Mouse (Mus musculus) testis, adult 2 months (tissue): ENCODE measurements around the gene Gatad1. TPM values are rescaled to one million over a fixed set of nuclear protein-coding genes. Genes with fewer than 3 reads are reported as not detected.

ENCODE experiments used
- H3K27ac ChIP-seq: fragments of 200-500 bp; 2 replicates; pipeline ENCODE4 v1.5.1; 2012; ENCODE audit warnings: low read depth, low read length; ENCODE audit not compliant: control insufficient read depth, insufficient read depth
- H3K27me3 ChIP-seq: fragments of 200-500 bp; 2 replicates; pipeline ENCODE4 v1.6.1; 2012; ENCODE audit warnings: mild to moderate bottlenecking, low read length, moderate library complexity; ENCODE audit not compliant: control insufficient read depth, insufficient read depth
- H3K36me3 ChIP-seq: fragments of 200-500 bp; 2 replicates; pipeline ENCODE4 v1.6.1; 2012; ENCODE audit warnings: mild to moderate bottlenecking, low read length; ENCODE audit not compliant: control insufficient read depth, insufficient read depth
- H3K4me1 ChIP-seq: fragments of 200-500 bp; 2 replicates; pipeline ENCODE4 v1.6.1; 2012; ENCODE audit warnings: low read length; ENCODE audit not compliant: control insufficient read depth, insufficient read depth
- H3K4me3 ChIP-seq: fragments of 200-500 bp; 2 replicates; pipeline ENCODE4 v1.5.1; 2012; ENCODE audit warnings: low read depth, mild to moderate bottlenecking, low read length, moderate library complexity, mixed read lengths; ENCODE audit not compliant: control insufficient read depth
- CTCF ChIP-seq: fragments of 200-500 bp; IDR thresholded peaks from 2 replicates; pipeline ENCODE4 v1.5.1; 2012; ENCODE audit warnings: low read depth, mild to moderate bottlenecking, inconsistent platforms, low read length, moderate library complexity; ENCODE audit not compliant: control insufficient read depth, insufficient read depth, insufficient replicate concordance
- POLR2A ChIP-seq: fragments of 200-500 bp; IDR thresholded peaks from 2 replicates; pipeline ENCODE4 v1.6.1; 2012; ENCODE audit warnings: low read depth, mild to moderate bottlenecking, inconsistent platforms, low read length, moderate library complexity; ENCODE audit not compliant: control insufficient read depth
- polyA plus RNA-seq: library from polyadenylated mRNA; depleted of rRNA; stranded (reverse); fragments of >200 nt; gene quantifications from 2 replicates; pipeline ENCODE4 v1.2.3, GENCODE M21; 2012

The Gatad1 gene
- polyA plus RNA-seq, 1 experiment = 121 TPM

DNA sequence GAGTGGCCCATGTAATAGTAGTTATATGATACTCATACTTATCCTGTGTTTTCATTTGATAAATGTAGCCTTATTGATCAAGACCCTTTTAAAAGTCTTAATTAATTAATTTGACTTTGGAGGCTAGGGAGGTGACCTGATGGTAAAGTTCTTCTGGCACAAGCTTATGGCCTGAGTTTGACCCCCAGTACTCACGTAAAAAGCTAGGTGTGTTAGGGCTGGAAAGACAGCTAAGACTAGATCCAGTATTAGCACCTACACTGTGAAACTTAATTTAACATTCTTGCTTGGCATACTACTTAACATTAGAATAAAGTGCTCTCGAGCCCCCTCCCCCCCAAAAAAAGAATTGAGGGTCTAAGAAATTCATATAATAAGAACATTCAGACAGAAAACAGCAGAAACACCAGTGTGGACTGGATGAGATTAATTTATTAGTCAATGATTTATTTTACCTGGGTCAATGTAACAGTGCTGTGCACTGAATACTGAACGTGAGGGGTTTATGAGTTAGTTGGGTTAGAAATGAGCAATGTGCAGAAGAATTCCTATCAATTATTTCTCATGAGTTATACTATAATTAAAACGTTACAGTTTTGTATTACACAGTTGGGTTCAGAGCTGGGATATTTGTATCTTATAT, 8.7 kb downstream of the Gatad1 start:
- TF ChIP-seq POLR2A = no peak
- no peak for TF ChIP-seq CTCF
- H3K4me3 ChIP-seq = no peak overlapping the region; the same call in 1 of the 2 replicates
- H3K27ac ChIP-seq = no peak overlapping the region; the same call in 1 of the 2 replicates

GRCm38 (mm10) chr5:3647708-3648121, 9.3 kb downstream of the Gatad1 start:
- peak overlapping the region; percentile 92 for H3K4me3 ChIP-seq
- TF ChIP-seq POLR2A = peak; percentile 77
- TF ChIP-seq CTCF = no peak
- H3K27me3 ChIP-seq = no peaks in the 10 kb centered on the region
- H3K36me3 ChIP-seq = no peaks in the 10 kb centered on the region
- H3K4me1 ChIP-seq = peaks cover 2% of the 10 kb centered on the region; the same call in 1 of the 2 replicates
- H3K27ac ChIP-seq = peak overlapping the region; percentile 86

More for the DNA sequence above, 8.7 kb downstream of the Gatad1 start:
- Histone ChIP-seq H3K4me1 (peaks cover 2% of the 10 kb centered on the region; the same call in 1 of the 2 replicates), H3K27me3 (no peaks in the 10 kb centered on the region), H3K36me3 (no peaks in the 10 kb centered on the region)

GRCm38 (mm10) chr5:3646991-3647707, 9.8 kb downstream of the Gatad1 start:
- no peaks in the 10 kb centered on the region for H3K36me3 ChIP-seq
- H3K4me3 ChIP-seq = peak overlapping the region; percentile 92
- H3K27me3 ChIP-seq = no peaks in the 10 kb centered on the region
- peak overlapping the region; percentile 86 for H3K27ac ChIP-seq
- H3K4me1 ChIP-seq = peaks cover 2% of the 10 kb centered on the region; the same call in 1 of the 2 replicates
- no peak for TF ChIP-seq POLR2A
- TF ChIP-seq CTCF = no peak

- no peaks in the 10 kb centered on the region for H3K27me3 ChIP-seq
- peak overlapping the region; percentile 52; the same call in 1 of the 2 replicates for H3K4me3 ChIP-seq
- TF ChIP-seq CTCF = no peak
- no peak overlapping the region for H3K27ac ChIP-seq
- peaks cover 2% of the 10 kb centered on the region; the same call in 1 of the 2 replicates for H3K4me1 ChIP-seq
- H3K36me3 ChIP-seq = no peaks in the 10 kb centered on the region
These were observed 10.4 kb downstream of the Gatad1 start for GRCm38 (mm10) chr5:3646539-3646938.

DNA sequence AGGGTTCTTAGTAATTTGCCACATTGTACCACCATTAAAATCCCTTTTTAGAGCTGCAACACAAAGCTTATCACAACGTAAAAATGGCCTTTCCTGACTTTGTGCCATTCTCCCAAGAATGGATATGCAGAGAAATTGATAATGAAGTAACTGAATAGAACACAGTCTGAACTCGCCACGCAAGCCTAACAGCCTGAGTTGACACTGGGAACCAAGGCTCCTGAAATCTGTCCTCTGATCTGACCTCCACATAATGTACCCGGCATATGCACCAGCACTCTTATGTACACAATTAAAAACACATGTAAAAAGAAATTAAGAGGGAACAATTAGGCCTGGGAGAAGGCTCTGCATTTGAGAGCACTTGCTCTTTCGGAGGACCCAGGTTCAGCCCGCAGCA, 11.7 kb downstream of the Gatad1 start:
- Histone ChIP-seq H3K27ac (no peak overlapping the region), H3K4me3 (no peak overlapping the region), H3K27me3 (no peaks in the 10 kb centered on the region), H3K4me1 (peaks cover 2% of the 10 kb centered on the region; the same call in 1 of the 2 replicates), H3K36me3 (peaks cover 3% of the 10 kb centered on the region; the same call in 1 of the 2 replicates)
- TF ChIP-seq CTCF (no peak), POLR2A (no peak)

GRCm38 (mm10) chr5:3644621-3645020, 12.4 kb downstream of the Gatad1 start:
- Histone ChIP-seq H3K4me3 (no peak overlapping the region), H3K4me1 (peaks cover 2% of the 10 kb centered on the region; the same call in 1 of the 2 replicates), H3K27me3 (no peaks in the 10 kb centered on the region), H3K27ac (no peak overlapping the region), H3K36me3 (peaks cover 3% of the 10 kb centered on the region; the same call in 1 of the 2 replicates)
- TF ChIP-seq CTCF = no peak
- TF ChIP-seq POLR2A = no peak

- peaks cover 2% of the 10 kb centered on the region; the same call in 1 of the 2 replicates for H3K36me3 ChIP-seq
- no peak overlapping the region for H3K27ac ChIP-seq
- TF ChIP-seq CTCF (no peak), POLR2A (no peak)
- H3K27me3 ChIP-seq = no peaks in the 10 kb centered on the region
- H3K4me1 ChIP-seq = no peaks in the 10 kb centered on the region
- H3K4me3 ChIP-seq = no peak overlapping the region
These were observed 21.7 kb downstream of the Gatad1 start for GRCm38 (mm10) chr5:3635286-3635685.

GRCm38 (mm10) chr5:3633951-3634350, 23.0 kb downstream of the Gatad1 start:
- no peaks in the 10 kb centered on the region for H3K4me1 ChIP-seq
- no peak for TF ChIP-seq CTCF
- no peak for TF ChIP-seq POLR2A
- no peak overlapping the region for H3K27ac ChIP-seq
- H3K36me3 ChIP-seq = 0 out of 2 replicates have a peak, but pooled peaks cover 2% of the 10 kb centered on the region
- no peaks in the 10 kb centered on the region for H3K27me3 ChIP-seq
- no peak overlapping the region for H3K4me3 ChIP-seq
